Mouse (Mus musculus) liver, embryonic 11.5 days (tissue): ENCODE results near the gene Ambra1. TPM values are rescaled to one million over a fixed set of nuclear protein-coding genes. Genes with fewer than 3 reads are reported as not detected.
A peak's percentile ranks its signal among the peaks of the same experiment; 100 is the strongest.

Experiments
- ATAC-seq: fragments of 200-750 bp; cut with Nextera tagmentation; replicated peaks from 2 replicates; pipeline ENCODE4 v1.8.0; 2017; ENCODE audit warnings: moderate number of reproducible peaks, mild to moderate bottlenecking, moderate TSS enrichment, moderate library complexity; ENCODE audit not compliant: low FRiP score
- DNase-seq: peaks from one replicate; pipeline ENCODE4 v3.0.0-alpha.2; 2017; ENCODE audit warnings: low spot score
- H3K27ac ChIP-seq: fragments of 300-500 bp; sonication (generic); 2 replicates; pipeline ENCODE4 v1.5.1; 2014; ENCODE audit warnings: mild to moderate bottlenecking, low read depth, low read length, control low read depth
- H3K27me3 ChIP-seq: fragments of 300-500 bp; sonication (generic); replicated peaks from 2 replicates; pipeline ENCODE4 v1.6.1; 2014; ENCODE audit warnings: low read length, mixed read lengths; ENCODE audit not compliant: control insufficient read depth, insufficient read depth
- H3K36me3 ChIP-seq: fragments of 300-500 bp; sonication (generic); 2 replicates; pipeline ENCODE4 v1.6.1; 2014; ENCODE audit warnings: mild to moderate bottlenecking, low read length, moderate library complexity, mixed read lengths; ENCODE audit not compliant: control insufficient read depth, insufficient read depth
- H3K4me1 ChIP-seq: fragments of 300-500 bp; sonication (generic); replicated peaks from 2 replicates; pipeline ENCODE4 v1.6.1; 2014; ENCODE audit warnings: low read length, mixed read lengths; ENCODE audit not compliant: control insufficient read depth, insufficient read depth
- H3K4me2 ChIP-seq: fragments of 300-500 bp; sonication (generic); 2 replicates; pipeline ENCODE4 v1.6.1; 2014; ENCODE audit warnings: mild to moderate bottlenecking, control low read depth, moderate library complexity
- H3K4me3 ChIP-seq: fragments of 300-500 bp; sonication (generic); 2 replicates; pipeline ENCODE4 v1.5.1; 2014; ENCODE audit warnings: low read depth, low read length, control low read depth
- H3K9ac ChIP-seq: fragments of 300-500 bp; sonication (generic); 2 replicates; pipeline ENCODE4 v1.6.1; 2014; ENCODE audit warnings: low read depth, low read length, control low read depth
- H3K9me3 ChIP-seq: fragments of 300-500 bp; sonication (generic); 2 replicates; pipeline ENCODE4 v1.6.1; 2016; ENCODE audit warnings: low read length, inconsistent platforms, mixed read lengths; ENCODE audit not compliant: control insufficient read depth
- WGBS: fragments of 180-500 bp; shearing (Covaris S2); extraction: QIAGEN DNeasy Blood & Tissue Kit; methylation state at CpG from one replicate; pipeline ENCODE4 v1.1.7; 2014; 5-methylcytosine and 5-hydroxymethylcytosine counted together
- polyA plus RNA-seq: library from polyadenylated mRNA; unstranded; fragments of >200 nt; fragmentation: Nextera tagmentation; extraction: Ambion mirVana; gene quantifications from 2 replicates; pipeline ENCODE4 v1.2.1, GENCODE M21; 2014

The Ambra1 gene
- polyA plus RNA-seq: 13.0 and 14.0 TPM in 2 replicates

GRCm38 (mm10) chr2:91729971-91730821, at the start of gene Ambra1:
Gene Ambra1, plus strand, starts transcription at chr2:91730134.
- Histone ChIP-seq H3K4me3 (peak within 1 kb of the TSS; percentile 98), H3K9ac (peak within 1 kb of the TSS; percentile 93), H3K4me1 (no peaks in the 10 kb centered on the region; the same call in 1 of the 2 replicates), H3K27me3 (no peaks in the 10 kb centered on the region), H3K9me3 (no peaks in the 10 kb centered on the region), H3K27ac (peak within 1 kb of the TSS; percentile 94), H3K4me2 (peak within 1 kb of the TSS; percentile 69), H3K36me3 (no peaks in the 10 kb centered on the region)
- under 1% methylated on average over 68 of the region's 68 CpGs for WGBS
- DNase-seq (peak; percentile 82), ATAC-seq (peak; percentile 80)

- no peak overlapping the region for H3K4me2 ChIP-seq
- no peaks in the 10 kb centered on the region for H3K4me1 ChIP-seq
- H3K4me3 ChIP-seq: no peak overlapping the region
- no peak overlapping the region for H3K27ac ChIP-seq
- 59% methylated on average over 4 of the region's 4 CpGs for WGBS
- H3K9ac ChIP-seq: no peak overlapping the region
- no peaks in the 10 kb centered on the region for H3K9me3 ChIP-seq
- ATAC-seq: peak; percentile 60; the same call in 1 of the 2 replicates
- H3K36me3 ChIP-seq: peaks cover 6% of the 10 kb centered on the region; the same call in 1 of the 2 replicates
- no peak for DNase-seq
- H3K27me3 ChIP-seq: no peaks in the 10 kb centered on the region
These were observed 47.1 kb upstream of the Ambra1 start for GRCm38 (mm10) chr2:91682850-91683249.

GRCm38 (mm10) chr2:91683919-91684318, 46.0 kb upstream of the Ambra1 start:
- Histone ChIP-seq H3K36me3 (peaks cover 6% of the 10 kb centered on the region; the same call in 1 of the 2 replicates), H3K9me3 (no peaks in the 10 kb centered on the region), H3K9ac (no peak overlapping the region), H3K4me3 (no peak overlapping the region), H3K4me2 (no peak overlapping the region), H3K27ac (no peak overlapping the region), H3K27me3 (no peaks in the 10 kb centered on the region), H3K4me1 (no peaks in the 10 kb centered on the region)
- no peak for ATAC-seq
- no peak for DNase-seq
- 84% methylated on average over 8 of the region's 8 CpGs for WGBS

GRCm38 (mm10) chr2:91689452-91689851, 40.5 kb upstream of the Ambra1 start:
- ATAC-seq (no peak), DNase-seq (no peak)
- Histone ChIP-seq H3K4me1 (no peaks in the 10 kb centered on the region), H3K27ac (no peak overlapping the region), H3K9ac (no peak overlapping the region), H3K9me3 (no peaks in the 10 kb centered on the region), H3K4me3 (no peak overlapping the region), H3K4me2 (no peak overlapping the region), H3K36me3 (peaks cover 4% of the 10 kb centered on the region; the same call in 1 of the 2 replicates), H3K27me3 (no peaks in the 10 kb centered on the region)
- 91% methylated on average over 7 of the region's 7 CpGs for WGBS

- H3K36me3 ChIP-seq: no peaks in the 10 kb centered on the region
- no peak overlapping the region for H3K9ac ChIP-seq
- 84% methylated on average over 10 of the region's 10 CpGs for WGBS
- DNase-seq (no peak), ATAC-seq (no peak)
- H3K4me3 ChIP-seq: no peak overlapping the region
- no peaks in the 10 kb centered on the region for H3K9me3 ChIP-seq
- no peaks in the 10 kb centered on the region for H3K4me1 ChIP-seq
- no peak overlapping the region for H3K4me2 ChIP-seq
- H3K27me3 ChIP-seq: no peaks in the 10 kb centered on the region
- H3K27ac ChIP-seq: no peak overlapping the region
These were observed 34.3 kb upstream of the Ambra1 start for GRCm38 (mm10) chr2:91695436-91696224.

- Histone ChIP-seq H3K36me3 (no peaks in the 10 kb centered on the region), H3K27me3 (no peaks in the 10 kb centered on the region), H3K27ac (no peak overlapping the region), H3K9ac (no peak overlapping the region), H3K4me2 (no peak overlapping the region), H3K4me3 (no peak overlapping the region), H3K4me1 (no peaks in the 10 kb centered on the region), H3K9me3 (no peaks in the 10 kb centered on the region)
- DNase-seq (no peak), ATAC-seq (no peak)
- 79% methylated on average over 1 of the region's 1 CpGs for WGBS
These were observed 33.7 kb upstream of the Ambra1 start for GRCm38 (mm10) chr2:91696225-91696590.

GRCm38 (mm10) chr2:91699225-91699624, 30.7 kb upstream of the Ambra1 start:
- Histone ChIP-seq H3K36me3 (no peaks in the 10 kb centered on the region), H3K27ac (no peak overlapping the region), H3K27me3 (no peaks in the 10 kb centered on the region), H3K4me2 (no peak overlapping the region), H3K4me3 (no peak overlapping the region), H3K9ac (no peak overlapping the region), H3K9me3 (no peaks in the 10 kb centered on the region), H3K4me1 (no peaks in the 10 kb centered on the region)
- no peak for ATAC-seq
- 71% methylated on average over 1 of the region's 1 CpGs for WGBS
- no peak for DNase-seq

GRCm38 (mm10) chr2:91701366-91701765, 28.6 kb upstream of the Ambra1 start:
- ATAC-seq (no peak), DNase-seq (no peak)
- no peaks in the 10 kb centered on the region for H3K36me3 ChIP-seq

More at GRCm38 (mm10) chr2:91701366-91701765, 28.6 kb upstream of the Ambra1 start:
- Histone ChIP-seq H3K27me3 (no peaks in the 10 kb centered on the region), H3K27ac (no peak overlapping the region), H3K4me3 (no peak overlapping the region), H3K4me1 (no peaks in the 10 kb centered on the region), H3K9me3 (no peaks in the 10 kb centered on the region), H3K4me2 (no peak overlapping the region), H3K9ac (no peak overlapping the region)
- 96% methylated on average over 2 of the region's 2 CpGs for WGBS
